Mouse (Mus musculus): ENCODE data around the gene Slc25a22.

Slc25a22 gene

GRCm38 (mm10) chr7:141437178-141438120, at the start of gene Slc25a22:
TSS of gene Slc25a22 (minus strand) at chr7:141437892.
- peak; percentile 81 to 91 for DNase-seq

GRCm38 (mm10) chr7:141487141-141487540, 49.4 kb upstream of the Slc25a22 start:
- no peak for DNase-seq

- no peak for DNase-seq
Observed at GRCm38 (mm10) chr7:141486239-141486638, 48.5 kb upstream of the Slc25a22 start.

- DNase-seq: no peak
Observed at GRCm38 (mm10) chr7:141485606-141486005, 47.9 kb upstream of the Slc25a22 start.

GRCm38 (mm10) chr7:141485186-141485585, 47.5 kb upstream of the Slc25a22 start:
- no peak for DNase-seq

GRCm38 (mm10) chr7:141484186-141485120, 46.8 kb upstream of the Slc25a22 start:
- no peak for DNase-seq

- DNase-seq: no peak
Observed at GRCm38 (mm10) chr7:141483114-141483653, 45.5 kb upstream of the Slc25a22 start.

GRCm38 (mm10) chr7:141482531-141483024, 44.9 kb upstream of the Slc25a22 start:
- DNase-seq: no peak

- DNase-seq: peak; percentile 44 to 73
Observed at GRCm38 (mm10) chr7:141481498-141482401, 44.1 kb upstream of the Slc25a22 start.

GRCm38 (mm10) chr7:141480842-141481497, 43.3 kb upstream of the Slc25a22 start:
- DNase-seq: peak; percentile 78 to 81

- DNase-seq: no peak
Observed at GRCm38 (mm10) chr7:141478270-141478748, 40.6 kb upstream of the Slc25a22 start.

- no peak for DNase-seq
Observed at GRCm38 (mm10) chr7:141477578-141478269, 40.0 kb upstream of the Slc25a22 start.

- peak in 1 of 2 experiments; percentile 67 for DNase-seq
Observed at GRCm38 (mm10) chr7:141476981-141477370, 39.3 kb upstream of the Slc25a22 start.

- peak; percentile 96 for DNase-seq
Observed at GRCm38 (mm10) chr7:141476226-141476980, 38.7 kb upstream of the Slc25a22 start.

GRCm38 (mm10) chr7:141475805-141476158, 38.1 kb upstream of the Slc25a22 start:
- peak in 1 of 2 experiments; percentile 41 for DNase-seq

GRCm38 (mm10) chr7:141475011-141475804, 37.5 kb upstream of the Slc25a22 start, which contains the start of the genes Polr2l and Tspan4:
TSS of gene Polr2l (minus strand) at chr7:141475132.
TSS of gene Tspan4 (plus strand) at chr7:141475240.
- DNase-seq: peak; percentile 88 to 93

GRCm38 (mm10) chr7:141474160-141474559, 36.5 kb upstream of the Slc25a22 start:
- DNase-seq: no peak

GRCm38 (mm10) chr7:141472763-141473162, 35.1 kb upstream of the Slc25a22 start:
- DNase-seq: no peak

Measured in kidney, postnatal 36 days (tissue).